Mouse (Mus musculus): ENCODE data around the gene 2610528A11Rik.

- no peak for TF ChIP-seq CTCF (IDR thresholded peaks at IDR 0.05; ENCODE audit: low read depth, low read length)
- TF ChIP-seq POLR2A (IDR thresholded peaks at IDR 0.05; ENCODE audit: insufficient read depth, low read length), result no peak
- TF ChIP-seq EP300 (IDR thresholded peaks at IDR 0.05; ENCODE audit: insufficient read depth, low read depth, low read length), result no peak
Measured at GRCm38 (mm10) chr14:37110456-37110855, 3.4 kb downstream of the 2610528A11Rik start.

All from ES-Bruce4 (cell line).